Mouse (Mus musculus) embryo, embryonic 9.5 days (tissue): ENCODE results near the gene Prkca.

Source experiments
- DNase-seq: peaks from one replicate; pipeline ENCODE4 v3.0.0-alpha.2; 2017; ENCODE audit errors: extremely low spot score

The Prkca gene

GRCm38 (mm10) chr11:108206602-108207001 lies 137.1 kb downstream of the Prkca start:
- no peak for DNase-seq

- DNase-seq = no peak
Observed at GRCm38 (mm10) chr11:108204895-108205248, 138.9 kb downstream of the Prkca start.

- DNase-seq = no peak
Observed at GRCm38 (mm10) chr11:108204202-108204894, 139.4 kb downstream of the Prkca start.

GRCm38 (mm10) chr11:108202835-108203234 lies 140.9 kb downstream of the Prkca start:
- no peak for DNase-seq

- no peak for DNase-seq
Observed at GRCm38 (mm10) chr11:108200679-108201586, 142.8 kb downstream of the Prkca start.

GRCm38 (mm10) chr11:108199429-108199985 lies 144.2 kb downstream of the Prkca start:
- no peak for DNase-seq

- no peak for DNase-seq
Observed at GRCm38 (mm10) chr11:108198592-108198991, 145.1 kb downstream of the Prkca start.

GRCm38 (mm10) chr11:108197427-108198218 lies 146.1 kb downstream of the Prkca start:
- DNase-seq = peak; percentile 16

- no peak for DNase-seq
Observed at GRCm38 (mm10) chr11:108196796-108197195, 146.9 kb downstream of the Prkca start.

- DNase-seq = no peak
Observed at GRCm38 (mm10) chr11:108190298-108190697, 153.4 kb downstream of the Prkca start.

GRCm38 (mm10) chr11:108189362-108189761 lies 154.4 kb downstream of the Prkca start:
- DNase-seq = no peak

GRCm38 (mm10) chr11:108182421-108182820 lies 161.3 kb downstream of the Prkca start:
- DNase-seq = no peak

- DNase-seq = no peak
Observed at GRCm38 (mm10) chr11:108181012-108181713, 162.6 kb downstream of the Prkca start.

GRCm38 (mm10) chr11:108178802-108179201 lies 164.9 kb downstream of the Prkca start:
- DNase-seq = no peak

- DNase-seq = no peak
Observed at GRCm38 (mm10) chr11:108178258-108178657, 165.5 kb downstream of the Prkca start.

- no peak for DNase-seq
Observed at GRCm38 (mm10) chr11:108176715-108177114, 167.0 kb downstream of the Prkca start.

- no peak for DNase-seq
Observed at GRCm38 (mm10) chr11:108171917-108172316, 171.8 kb downstream of the Prkca start.

GRCm38 (mm10) chr11:108171260-108171659 lies 172.5 kb downstream of the Prkca start:
- DNase-seq = no peak

- DNase-seq = no peak
Observed at GRCm38 (mm10) chr11:108170107-108170506, 173.6 kb downstream of the Prkca start.

GRCm38 (mm10) chr11:108165725-108166124 lies 178.0 kb downstream of the Prkca start:
- DNase-seq = no peak

GRCm38 (mm10) chr11:108162639-108163038 lies 181.1 kb downstream of the Prkca start:
- no peak for DNase-seq
